Mouse (Mus musculus) olfactory bulb, adult 2 months (tissue): ENCODE results near the gene D430041D05Rik.

Experiments
- CTCF ChIP-seq: fragments of 200-500 bp; IDR thresholded peaks from 2 replicates; pipeline ENCODE4 v1.5.1; 2012; ENCODE audit warnings: low read depth, mild to moderate bottlenecking, low read length, moderate library complexity; ENCODE audit not compliant: insufficient read depth
- POLR2A ChIP-seq: fragments of 200-500 bp; IDR thresholded peaks from 2 replicates; pipeline ENCODE4 v1.6.1; 2012; ENCODE audit warnings: mild to moderate bottlenecking, low read depth, low read length, moderate library complexity; ENCODE audit not compliant: insufficient read depth

- TF ChIP-seq CTCF (no peak), POLR2A (no peak)
These were observed 37.4 kb upstream of the D430041D05Rik start for GRCm38 (mm10) chr2:104448201-104448600.
